Mouse (Mus musculus) midbrain, embryonic 15.5 days (tissue): ENCODE measurements around the gene Slc7a8. TPM values are rescaled to one million over a fixed set of nuclear protein-coding genes. Genes with fewer than 3 reads are reported as not detected.

ENCODE experiments used
- ATAC-seq: fragments of 200-750 bp; cut with Nextera tagmentation; replicated peaks from 2 replicates; pipeline ENCODE4 v1.8.0; 2017; ENCODE audit warnings: moderate TSS enrichment
- H3K27ac ChIP-seq: fragments of 300-500 bp; sonication (generic); 2 replicates; pipeline ENCODE4 v1.5.1; 2015; ENCODE audit warnings: mild to moderate bottlenecking, inconsistent platforms
- H3K27me3 ChIP-seq: fragments of 300-500 bp; sonication (generic); replicated peaks from 2 replicates; pipeline ENCODE4 v1.6.1; 2015; ENCODE audit warnings: inconsistent platforms
- H3K36me3 ChIP-seq: fragments of 300-500 bp; sonication (generic); replicated peaks from 2 replicates; pipeline ENCODE4 v1.6.1; 2015; ENCODE audit warnings: inconsistent platforms
- H3K4me1 ChIP-seq: fragments of 300-500 bp; sonication (generic); 2 replicates; pipeline ENCODE4 v1.6.1; 2015; ENCODE audit warnings: inconsistent platforms
- H3K4me2 ChIP-seq: fragments of 300-500 bp; sonication (generic); 2 replicates; pipeline ENCODE4 v1.6.1; 2015; ENCODE audit warnings: inconsistent platforms, mild to moderate bottlenecking, moderate library complexity
- H3K4me3 ChIP-seq: fragments of 300-500 bp; sonication (generic); 2 replicates; pipeline ENCODE4 v1.5.1; 2015; ENCODE audit warnings: mild to moderate bottlenecking, inconsistent platforms
- H3K9ac ChIP-seq: fragments of 300-500 bp; sonication (generic); 2 replicates; pipeline ENCODE4 v1.6.1; 2015; ENCODE audit warnings: mild to moderate bottlenecking, inconsistent platforms
- H3K9me3 ChIP-seq: fragments of 300-500 bp; sonication (generic); 2 replicates; pipeline ENCODE4 v1.6.1; 2016; ENCODE audit warnings: inconsistent platforms
- WGBS: fragments of 180-500 bp; shearing (Covaris S2); methylation state at CpG from one replicate; pipeline ENCODE4 v1.1.7; 2015; ENCODE audit warnings: mixed read lengths; 5-methylcytosine and 5-hydroxymethylcytosine counted together
- polyA plus RNA-seq: library from polyadenylated mRNA; unstranded; fragments of >200 nt; fragmentation: Nextera tagmentation; extraction: Ambion mirVana; gene quantifications from 2 replicates; pipeline ENCODE4 v1.2.1, GENCODE M21; 2015

The Slc7a8 gene
- polyA plus RNA-seq, 1 experiment from 2014 or later = 9.9 TPM

- no peaks in the 10 kb centered on the region for H3K4me1 ChIP-seq
- WGBS = 67% methylated on average over 1 of the region's 1 CpGs
- no peak for ATAC-seq
Measured at GRCm38 (mm10) chr14:54795901-54796300, 14.2 kb upstream of the Slc7a8 start.

GRCm38 (mm10) chr14:54793894-54794830, 12.4 kb upstream of the Slc7a8 start:
- no peaks in the 10 kb centered on the region for H3K27me3 ChIP-seq
- H3K27ac ChIP-seq = no peak overlapping the region
- no peaks in the 10 kb centered on the region for H3K4me1 ChIP-seq
- H3K9ac ChIP-seq = no peak overlapping the region
- no peak for ATAC-seq
- 84% methylated on average over 8 of the region's 8 CpGs for WGBS
- H3K36me3 ChIP-seq = no peaks in the 10 kb centered on the region
- no peak overlapping the region for H3K4me2 ChIP-seq
- no peak overlapping the region for H3K4me3 ChIP-seq
- H3K9me3 ChIP-seq = no peaks in the 10 kb centered on the region

More at GRCm38 (mm10) chr14:54795901-54796300, 14.2 kb upstream of the Slc7a8 start:
- Histone ChIP-seq H3K27ac (no peak overlapping the region), H3K9me3 (no peaks in the 10 kb centered on the region), H3K27me3 (no peaks in the 10 kb centered on the region), H3K4me2 (no peak overlapping the region), H3K36me3 (no peaks in the 10 kb centered on the region), H3K4me3 (no peak overlapping the region), H3K9ac (no peak overlapping the region)

- Histone ChIP-seq H3K9ac (no peak overlapping the region), H3K4me2 (no peak overlapping the region), H3K27me3 (no peaks in the 10 kb centered on the region), H3K4me1 (no peaks in the 10 kb centered on the region), H3K4me3 (no peak overlapping the region), H3K36me3 (no peaks in the 10 kb centered on the region), H3K27ac (no peak overlapping the region), H3K9me3 (no peaks in the 10 kb centered on the region)
- 69% methylated on average over 1 of the region's 1 CpGs for WGBS
- no peak for ATAC-seq
Measured at GRCm38 (mm10) chr14:54793351-54793750, 11.6 kb upstream of the Slc7a8 start.

GRCm38 (mm10) chr14:54792166-54792565, 10.4 kb upstream of the Slc7a8 start:
- H3K27ac ChIP-seq = no peak overlapping the region
- H3K9me3 ChIP-seq = no peaks in the 10 kb centered on the region
- 77% methylated on average over 6 of the region's 6 CpGs for WGBS
- no peaks in the 10 kb centered on the region for H3K27me3 ChIP-seq
- H3K36me3 ChIP-seq = no peaks in the 10 kb centered on the region
- H3K4me2 ChIP-seq = no peak overlapping the region
- H3K4me1 ChIP-seq = no peaks in the 10 kb centered on the region
- H3K4me3 ChIP-seq = no peak overlapping the region
- ATAC-seq = no peak
- no peak overlapping the region for H3K9ac ChIP-seq

GRCm38 (mm10) chr14:54788231-54788630, 6.5 kb upstream of the Slc7a8 start:
- H3K9ac ChIP-seq = no peak overlapping the region
- no peaks in the 10 kb centered on the region for H3K27me3 ChIP-seq
- H3K36me3 ChIP-seq = no peaks in the 10 kb centered on the region
- 94% methylated on average over 5 of the region's 5 CpGs for WGBS
- H3K27ac ChIP-seq = no peak overlapping the region
- no peaks in the 10 kb centered on the region for H3K4me1 ChIP-seq
- H3K4me2 ChIP-seq = no peak overlapping the region
- H3K9me3 ChIP-seq = no peaks in the 10 kb centered on the region
- ATAC-seq = no peak
- H3K4me3 ChIP-seq = no peak overlapping the region

GRCm38 (mm10) chr14:54787226-54787625, 5.5 kb upstream of the Slc7a8 start:
- no peak for ATAC-seq
- Histone ChIP-seq H3K27me3 (no peaks in the 10 kb centered on the region), H3K4me1 (peaks cover under 1% of the 10 kb centered on the region; the same call in 1 of the 2 replicates), H3K4me2 (no peak overlapping the region), H3K9me3 (no peaks in the 10 kb centered on the region), H3K4me3 (no peak overlapping the region), H3K9ac (no peak overlapping the region), H3K27ac (no peak overlapping the region), H3K36me3 (no peaks in the 10 kb centered on the region)
- WGBS = 48% methylated on average over 4 of the region's 4 CpGs

- no peak for ATAC-seq
- Histone ChIP-seq H3K36me3 (no peaks in the 10 kb centered on the region), H3K9ac (no peak overlapping the region), H3K9me3 (no peaks in the 10 kb centered on the region), H3K4me1 (peaks cover 4% of the 10 kb centered on the region; the same call in 1 of the 2 replicates), H3K4me2 (no peak overlapping the region), H3K27me3 (no peaks in the 10 kb centered on the region), H3K4me3 (no peak overlapping the region), H3K27ac (no peak overlapping the region)
- 67% methylated on average over 10 of the region's 10 CpGs for WGBS
Measured at GRCm38 (mm10) chr14:54786489-54786888, 4.7 kb upstream of the Slc7a8 start.

GRCm38 (mm10) chr14:54785898-54786297, 4.2 kb upstream of the Slc7a8 start:
- Histone ChIP-seq H3K4me2 (no peak overlapping the region), H3K9ac (no peak overlapping the region), H3K9me3 (no peaks in the 10 kb centered on the region), H3K36me3 (no peaks in the 10 kb centered on the region), H3K4me3 (no peak overlapping the region), H3K27me3 (no peaks in the 10 kb centered on the region), H3K27ac (no peak overlapping the region), H3K4me1 (peaks cover 4% of the 10 kb centered on the region; the same call in 1 of the 2 replicates)
- WGBS = 44% methylated on average over 4 of the region's 4 CpGs
- no peak for ATAC-seq

GRCm38 (mm10) chr14:54782971-54783370, 1.2 kb upstream of the Slc7a8 start:
- no peak overlapping the region for H3K4me3 ChIP-seq
- no peak overlapping the region for H3K4me2 ChIP-seq

GRCm38 (mm10) chr14:54780836-54781609, 723 bp downstream of the Slc7a8 start:
- H3K27ac ChIP-seq = peak overlapping the region; percentile 66
- 1% methylated on average over 35 of the region's 35 CpGs for WGBS
- H3K27me3 ChIP-seq = no peaks in the 10 kb centered on the region
- H3K36me3 ChIP-seq = no peaks in the 10 kb centered on the region
- H3K4me3 ChIP-seq = peak overlapping the region; percentile 48
- H3K9me3 ChIP-seq = no peaks in the 10 kb centered on the region
- peak; percentile 90 for ATAC-seq
- H3K4me1 ChIP-seq = peaks cover 13% of the 10 kb centered on the region
- H3K4me2 ChIP-seq = peak overlapping the region; percentile 94
- H3K9ac ChIP-seq = peak overlapping the region; percentile 36

More at GRCm38 (mm10) chr14:54782971-54783370, 1.2 kb upstream of the Slc7a8 start:
- ATAC-seq = no peak
- no peak overlapping the region for H3K27ac ChIP-seq
- 90% methylated on average over 6 of the region's 6 CpGs for WGBS
- H3K4me1 ChIP-seq = peaks cover 13% of the 10 kb centered on the region
- no peak overlapping the region for H3K9ac ChIP-seq
- no peaks in the 10 kb centered on the region for H3K9me3 ChIP-seq
- H3K36me3 ChIP-seq = no peaks in the 10 kb centered on the region
- H3K27me3 ChIP-seq = no peaks in the 10 kb centered on the region

- ATAC-seq = no peak
- Histone ChIP-seq H3K9me3 (no peaks in the 10 kb centered on the region), H3K27me3 (no peaks in the 10 kb centered on the region), H3K27ac (no peak overlapping the region), H3K9ac (0 out of 2 replicates have a peak overlapping the region, but pooled peaks have one; percentile 36), H3K4me1 (peaks cover 13% of the 10 kb centered on the region), H3K4me3 (peak overlapping the region; percentile 48), H3K4me2 (peak overlapping the region; percentile 94), H3K36me3 (no peaks in the 10 kb centered on the region)
- WGBS = 86% methylated on average over 9 of the region's 9 CpGs
Measured at GRCm38 (mm10) chr14:54780084-54780483, 1.7 kb downstream of the Slc7a8 start.

GRCm38 (mm10) chr14:54777893-54778292, 3.9 kb downstream of the Slc7a8 start:
- no peak overlapping the region for H3K4me2 ChIP-seq
- H3K4me1 ChIP-seq = peaks cover 13% of the 10 kb centered on the region
- H3K27me3 ChIP-seq = no peaks in the 10 kb centered on the region
- no peak overlapping the region for H3K27ac ChIP-seq
- WGBS = 82% methylated on average over 4 of the region's 4 CpGs
- H3K9me3 ChIP-seq = no peaks in the 10 kb centered on the region
- no peak overlapping the region for H3K9ac ChIP-seq
- H3K36me3 ChIP-seq = no peaks in the 10 kb centered on the region
- ATAC-seq = no peak
- no peak overlapping the region for H3K4me3 ChIP-seq
